In the genomic region with DNA sequence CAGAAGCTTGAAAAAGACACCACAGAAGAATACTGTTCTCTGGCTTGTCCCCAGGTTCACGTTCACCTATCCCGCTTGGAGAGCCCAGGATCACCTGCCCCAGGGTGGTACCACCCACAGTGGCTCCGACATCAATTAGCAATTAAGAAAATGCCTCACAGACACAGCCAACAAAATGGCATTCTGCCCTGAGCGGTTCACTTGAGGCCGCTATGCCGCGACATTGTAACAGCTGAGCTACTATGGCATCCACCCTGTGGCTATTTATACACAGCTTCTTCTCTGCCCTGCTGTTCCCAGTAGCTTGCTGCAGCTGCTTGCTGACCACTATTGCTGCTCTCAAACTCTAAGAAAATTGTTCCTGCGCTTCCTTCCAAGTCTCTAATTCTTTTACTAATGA, we compare ENCODE assay signal across 8 mouse cellular contexts. TPM values are rescaled to one million over a fixed set of nuclear protein-coding genes. Genes with fewer than 3 reads are reported as not detected.
DNase-seq lines count a peak whose midpoint lies in the region; ATAC-seq and TF ChIP-seq lines count a peak whose summit lies in the region.

No protein-coding gene starts in this region.

- no peaks in the 10 kb centered on the region for H3K36me3 ChIP-seq in lung, embryonic 14.5 days (ENCODE audit: insufficient read depth)
- no peaks in the 10 kb centered on the region for H3K36me3 ChIP-seq in embryonic facial prominence, embryonic 14.5 days (ENCODE audit: control insufficient read depth, insufficient read depth, low read length)

- no peak for TF ChIP-seq CTCF in lung, embryonic 14.5 days (IDR thresholded peaks at IDR 0.05; ENCODE audit: low read depth)

- no peak overlapping the region for H3K4me3 ChIP-seq in lung, embryonic 14.5 days (ENCODE audit: low read depth, low read length)
- peak overlapping the region; percentile 20; the same call in 1 of the 2 replicates for H3K4me3 ChIP-seq in embryonic facial prominence, embryonic 14.5 days (ENCODE audit: low read depth, low read length)

- intact Hi-C loops in heart, postnatal 10 days (cut with DNase I), result loop anchor here (10.0 kb wide), 1 partner anchor 886 kb away; a partner anchor contains a TSS

- ATAC-seq in lung, embryonic 14.5 days (ENCODE audit: insufficient read depth), result no peak
- 0 out of 2 replicates have a peak, but pooled peaks have one; percentile 50 for ATAC-seq in embryonic facial prominence, embryonic 14.5 days (ENCODE audit: low read depth)

- no peak overlapping the region for H3K4me2 ChIP-seq in lung, embryonic 14.5 days
- peak overlapping the region; percentile 52 for H3K4me2 ChIP-seq in embryonic facial prominence, embryonic 14.5 days (ENCODE audit: low read depth, low read length)

- H3K27ac ChIP-seq in lung, embryonic 14.5 days (ENCODE audit: low read depth), result no peak overlapping the region
- no peak overlapping the region for H3K27ac ChIP-seq in embryonic facial prominence, embryonic 14.5 days (replicated peaks; ENCODE audit: low read depth, low read length)

- H3K9ac ChIP-seq in lung, embryonic 14.5 days, result no peak overlapping the region
- H3K9ac ChIP-seq in embryonic facial prominence, embryonic 14.5 days (ENCODE audit: low read depth, low read length), result no peak overlapping the region

- WGBS in lung, embryonic 14.5 days, result 9% methylated on average over 8 of the region's 8 CpGs
- 5% methylated on average over 8 of the region's 8 CpGs for WGBS in embryonic facial prominence, embryonic 14.5 days

- peaks cover 35% of the 10 kb centered on the region for H3K27me3 ChIP-seq in lung, embryonic 14.5 days (ENCODE audit: insufficient read depth, low read length)
- H3K27me3 ChIP-seq in embryonic facial prominence, embryonic 14.5 days (replicated peaks; ENCODE audit: control insufficient read depth, insufficient read depth, low read length), result peaks cover 49% of the 10 kb centered on the region

- no peaks in the 10 kb centered on the region for H3K4me1 ChIP-seq in lung, embryonic 14.5 days (ENCODE audit: insufficient read depth)
- peaks cover 9% of the 10 kb centered on the region; the same call in 1 of the 2 replicates for H3K4me1 ChIP-seq in embryonic facial prominence, embryonic 14.5 days (ENCODE audit: control insufficient read depth, insufficient read depth, low read length)

- H3K9me3 ChIP-seq in lung, embryonic 14.5 days (ENCODE audit: low read depth, low read length), result no peaks in the 10 kb centered on the region
- no peaks in the 10 kb centered on the region for H3K9me3 ChIP-seq in embryonic facial prominence, embryonic 14.5 days (ENCODE audit: control insufficient read depth, low read length)

- peak; percentile 54 for DNase-seq in lung, embryonic 14.5 days
- DNase-seq in lung, postnatal 14 days, result no peak
- peak; percentile 62 for DNase-seq in embryonic facial prominence, embryonic 14.5 days (ENCODE audit: low spot score)
- peak; percentile 66 to 76 for DNase-seq in heart, postnatal 10 days
- DNase-seq in lung, postnatal 10 days, result peak; percentile 57
- no peak for DNase-seq in yolk sac, embryonic 10.5 days (ENCODE audit: low spot score)
- no peak for DNase-seq in ovary, postnatal 14 days (ENCODE audit: low spot score)
- DNase-seq in thymus, postnatal 4 days, result no peak

RNA-seq across cellular contexts. Expression of a gene that starts 52.5 kb away (rescaled TPM):
- polyA plus RNA-seq in lung, embryonic 14.5 days (2014; fragmentation: Nextera tagmentation; extraction: Ambion mirVana), result 130 TPM in 2 replicates
- polyA plus RNA-seq in embryonic facial prominence, embryonic 14.5 days (2014; fragmentation: Nextera tagmentation; extraction: Ambion mirVana), result 112 and 128 TPM in 2 replicates
- total RNA-seq in heart, postnatal 10 days (2021), result 10 to 100 TPM; 40.9 to 47.6 TPM

RNA-seq across cellular contexts. Expression of a gene that starts 53.4 kb away (rescaled TPM):
- 7.5 and 8.9 TPM in 2 replicates for polyA plus RNA-seq in lung, embryonic 14.5 days (2014; fragmentation: Nextera tagmentation; extraction: Ambion mirVana)
- polyA plus RNA-seq in embryonic facial prominence, embryonic 14.5 days (2014; fragmentation: Nextera tagmentation; extraction: Ambion mirVana), result 7.7 and 7.8 TPM in 2 replicates
- total RNA-seq in heart, postnatal 10 days (2021), result 10 to 100 TPM; 17.2 to 17.6 TPM

Comparison
In these comparisons a context has a peak if more than half of its experiments do, and no peak if none do; other contexts are left out.
1. DNase-seq: peak in lung, embryonic 14.5 days (single experiment), embryonic facial prominence, embryonic 14.5 days (single experiment), heart, postnatal 10 days (2 of 2) and lung, postnatal 10 days (single experiment); none in lung, postnatal 14 days (single experiment), yolk sac, embryonic 10.5 days (single experiment), ovary, postnatal 14 days (single experiment) and thymus, postnatal 4 days (single experiment).